Mouse (Mus musculus): ENCODE measurements around the gene Sik2. TPM values are rescaled to one million over a fixed set of nuclear protein-coding genes. Genes with fewer than 3 reads are reported as not detected.

Gene Sik2
- polyA plus RNA-seq, 1 experiment from 2014 or later: 17.3 TPM

- ChIA-PET POLR2A (no interaction called here), CTCF (interaction anchor here (1.5 to 4.7 kb wide), 5 partner anchors 36 to 303 kb away, joined by 3 to 33 read pairs (median 4); no protein-coding TSS in a partner anchor)
- no peaks in the 10 kb centered on the region for H3K27me3 ChIP-seq
- in situ Hi-C loops (cut with MboI; ENCODE audit: low pct_unique_long_range_greater_than_20kb): no loop called here
- no peak for TF ChIP-seq CTCF (IDR thresholded peaks at IDR 0.05)
- ATAC-seq (no peak), DNase-seq (ENCODE audit: low read depth, low spot score) (no peak)
Observed at GRCm38 (mm10) chr9:50848821-50849220, 160.1 kb downstream of the Sik2 start.

- CTCF ChIA-PET: interaction anchor here (1.4 to 4.7 kb wide), 3 partner anchors 9 to 445 kb away, joined by 3 to 33 read pairs (median 5); no protein-coding TSS in a partner anchor
- TF ChIP-seq CTCF (IDR thresholded peaks at IDR 0.05): no peak
- ATAC-seq (no peak), DNase-seq (ENCODE audit: low read depth, low spot score) (no peak)
- H3K27me3 ChIP-seq: no peaks in the 10 kb centered on the region
- in situ Hi-C loops (cut with MboI; ENCODE audit: low pct_unique_long_range_greater_than_20kb): no loop called here
- POLR2A ChIA-PET: no interaction called here
Observed at GRCm38 (mm10) chr9:50847606-50848368, 161.1 kb downstream of the Sik2 start.

GRCm38 (mm10) chr9:50847133-50847532 is 161.7 kb downstream of the Sik2 start:
- H3K27me3 ChIP-seq: no peaks in the 10 kb centered on the region
- TF ChIP-seq CTCF (IDR thresholded peaks at IDR 0.05): no peak
- ATAC-seq: no peak
- ChIA-PET CTCF (interaction anchor here (0.8 to 4.7 kb wide), 5 partner anchors 10 to 445 kb away, joined by 3 to 33 read pairs (median 5); no protein-coding TSS in a partner anchor), POLR2A (no interaction called here)
- in situ Hi-C loops (cut with MboI; ENCODE audit: low pct_unique_long_range_greater_than_20kb): no loop called here
- no peak for DNase-seq (ENCODE audit: low read depth, low spot score)

- ATAC-seq: peak; percentile 75
- ChIA-PET CTCF (interaction anchor here (2.5 kb wide), 1 partner anchor 11 kb away, joined by 6 read pairs; no protein-coding TSS in a partner anchor), POLR2A (no interaction called here)
- peak; percentile 60 for DNase-seq (ENCODE audit: low read depth, low spot score)
- TF ChIP-seq CTCF (IDR thresholded peaks at IDR 0.05): no peak
- H3K27me3 ChIP-seq: no peaks in the 10 kb centered on the region
- in situ Hi-C loops (cut with MboI; ENCODE audit: low pct_unique_long_range_greater_than_20kb): no loop called here
Observed at GRCm38 (mm10) chr9:50845547-50845946, 163.3 kb downstream of the Sik2 start.

- H3K27me3 ChIP-seq: no peaks in the 10 kb centered on the region
Observed at GRCm38 (mm10) chr9:50845081-50845480, 163.8 kb downstream of the Sik2 start, which contains the start of gene Ppp2r1b. Gene Ppp2r1b (plus strand): TSS chr9:50845301.

More at GRCm38 (mm10) chr9:50845081-50845480, 163.8 kb downstream of the Sik2 start, which contains the start of gene Ppp2r1b:
- no peak for TF ChIP-seq CTCF (IDR thresholded peaks at IDR 0.05)
- ATAC-seq (no peak), DNase-seq (ENCODE audit: low read depth, low spot score) (no peak)
- ChIA-PET CTCF (interaction anchor here (2.5 kb wide), 1 partner anchor 10 kb away, joined by 6 read pairs; no protein-coding TSS in a partner anchor), POLR2A (no interaction called here)
- in situ Hi-C loops (cut with MboI; ENCODE audit: low pct_unique_long_range_greater_than_20kb): no loop called here

Other genes starting within 250 kb of the Sik2 start
- gene Fdxacb1, start 240.8 kb downstream of the Sik2 start, polyA plus RNA-seq (2021): 6.5 TPM
- 27.5 TPM for gene Alg9, start 234.1 kb downstream of the Sik2 start, polyA plus RNA-seq (2021)
- gene 1110032A03Rik, start 233.6 kb downstream of the Sik2 start, polyA plus RNA-seq (2021): 28.6 TPM
- gene Ppp2r1b, start 163.8 kb downstream of the Sik2 start, polyA plus RNA-seq (2021): 34.9 TPM
- gene Btg4, start 51.8 kb upstream of the Sik2 start, polyA plus RNA-seq (2021): not detected
- gene Layn, start 68.0 kb upstream of the Sik2 start, polyA plus RNA-seq (2021): not detected
- not detected for gene 4833427G06Rik, start 93.0 kb upstream of the Sik2 start, polyA plus RNA-seq (2021)
- under 0.01 TPM for gene Gm32742, start 156.4 kb upstream of the Sik2 start, polyA plus RNA-seq (2021)
- gene Pou2af1, start 204.6 kb upstream of the Sik2 start, polyA plus RNA-seq (2021): not detected